Comparison of ENCODE assay signal across 26 mouse cellular contexts in genomic region chr12:46627320-46627719, GRCm38 (mm10).
"Had no signal": no experiment of that assay in that cellular context is flagged by ENCODE, and none has a peak within 500 bp of the region (broad histone marks: within the 10 kb centered on the region; RNA-seq: fewer than 3 reads in every experiment).

No protein-coding gene starts in this region.

- H3K9me3 ChIP-seq: heart, embryonic 13.5 days; heart, embryonic 15.5 days; hindbrain, embryonic 12.5 days; intestine, embryonic 15.5 days; limb, embryonic 10.5 days; limb, embryonic 12.5 days; liver, embryonic 13.5 days; liver, embryonic 15.5 days had no signal

- H3K36me3 ChIP-seq: heart, embryonic 13.5 days; heart, embryonic 15.5 days; hindbrain, embryonic 12.5 days; intestine, embryonic 15.5 days; limb, embryonic 10.5 days; limb, embryonic 12.5 days; liver, embryonic 13.5 days; liver, embryonic 15.5 days had no signal

- H3K27me3 ChIP-seq: heart, embryonic 13.5 days; heart, embryonic 15.5 days; hindbrain, embryonic 12.5 days; intestine, embryonic 15.5 days; limb, embryonic 12.5 days; liver, embryonic 13.5 days; liver, embryonic 15.5 days had no signal

- H3K4me1 ChIP-seq: heart, embryonic 13.5 days; heart, embryonic 15.5 days; hindbrain, embryonic 12.5 days; intestine, embryonic 15.5 days; limb, embryonic 10.5 days; limb, embryonic 12.5 days; liver, embryonic 13.5 days; liver, embryonic 15.5 days had no signal

- DNase-seq: gastrocnemius, postnatal 14 days; gastrocnemius, postnatal 36 days; heart, adult 11 months; heart, adult 2 months; heart, postnatal 14 days; heart, postnatal 36 days; kidney, adult 18-20 months; kidney, postnatal 14 days; kidney, postnatal 36 days; liver; liver, embryonic 13.5 days had no signal

- ATAC-seq: inflammation-experienced regulatory T-cells, adult 6 months; intestine, embryonic 15.5 days; intestine, postnatal 0 days had no signal

- H3K27ac ChIP-seq: heart, adult 2 months; heart, embryonic 13.5 days; heart, embryonic 15.5 days; hindbrain, embryonic 12.5 days; hindbrain, embryonic 14.5 days; intestine, embryonic 15.5 days; kidney, postnatal 0 days; layer of hippocampus, adult 2 months; left cerebral cortex, adult 2 months; limb, embryonic 10.5 days; limb, embryonic 12.5 days; liver, embryonic 13.5 days; liver, embryonic 15.5 days had no signal

- H3K4me3 ChIP-seq: heart, adult 2 months; heart, embryonic 13.5 days; heart, embryonic 15.5 days; hindbrain, embryonic 12.5 days; intestine, embryonic 15.5 days; layer of hippocampus, adult 2 months; left cerebral cortex, adult 2 months; limb, embryonic 10.5 days; limb, embryonic 12.5 days; liver, embryonic 13.5 days; liver, embryonic 15.5 days had no signal

- H3K4me2 ChIP-seq: heart, embryonic 11.5 days; heart, embryonic 13.5 days; heart, embryonic 15.5 days; hindbrain, embryonic 12.5 days; hindbrain, embryonic 14.5 days; intestine, embryonic 15.5 days; limb, embryonic 12.5 days; liver, embryonic 11.5 days; liver, embryonic 13.5 days; liver, embryonic 15.5 days had no signal

- H3K9ac ChIP-seq: heart, embryonic 13.5 days; heart, embryonic 15.5 days; hindbrain, embryonic 12.5 days; hindbrain, embryonic 14.5 days; intestine, embryonic 15.5 days; limb, embryonic 12.5 days; liver, embryonic 13.5 days; liver, embryonic 15.5 days had no signal
